Mouse (Mus musculus) embryo, embryonic 11 days (tissue): ENCODE results near the gene Scly.

Source experiments
- DNase-seq: peaks from one replicate; pipeline ENCODE4 v3.0.0-alpha.2; 2015

Gene Scly

DNA sequence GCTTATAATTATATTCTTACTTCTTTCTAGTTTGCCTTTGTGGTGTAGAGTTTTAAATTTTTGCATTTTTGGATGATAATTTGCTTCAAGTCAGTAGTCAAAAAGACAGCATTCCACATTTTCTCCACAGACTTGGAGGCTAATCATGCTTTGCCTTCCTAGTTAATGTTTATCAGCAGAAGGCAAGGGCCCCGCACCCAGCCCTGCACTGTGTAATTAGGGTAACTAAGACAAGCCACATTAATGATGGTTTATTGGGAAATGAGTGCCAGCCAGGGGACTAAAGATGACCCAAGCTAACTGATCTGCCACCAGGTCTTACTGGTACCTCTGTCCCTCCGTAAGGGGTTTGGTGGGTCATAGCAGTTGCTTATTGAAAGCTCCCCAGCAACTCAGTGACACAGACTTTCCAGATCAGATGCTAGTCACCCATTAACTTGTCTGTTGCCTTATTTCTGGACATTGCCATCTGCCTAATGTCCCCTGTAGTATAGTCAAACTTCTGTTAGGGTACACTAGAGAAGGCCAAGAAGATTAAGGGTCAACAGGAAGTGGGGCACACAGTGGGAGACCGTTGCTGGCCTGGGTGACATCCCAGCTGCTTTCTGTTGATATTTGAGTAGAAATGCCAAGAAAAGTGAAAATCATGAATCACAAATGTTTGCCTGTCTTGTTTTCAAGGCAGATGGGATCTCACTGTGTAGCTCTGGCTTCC is 3.2 kb downstream of the Scly start:
- DNase-seq, result no peak

DNA sequence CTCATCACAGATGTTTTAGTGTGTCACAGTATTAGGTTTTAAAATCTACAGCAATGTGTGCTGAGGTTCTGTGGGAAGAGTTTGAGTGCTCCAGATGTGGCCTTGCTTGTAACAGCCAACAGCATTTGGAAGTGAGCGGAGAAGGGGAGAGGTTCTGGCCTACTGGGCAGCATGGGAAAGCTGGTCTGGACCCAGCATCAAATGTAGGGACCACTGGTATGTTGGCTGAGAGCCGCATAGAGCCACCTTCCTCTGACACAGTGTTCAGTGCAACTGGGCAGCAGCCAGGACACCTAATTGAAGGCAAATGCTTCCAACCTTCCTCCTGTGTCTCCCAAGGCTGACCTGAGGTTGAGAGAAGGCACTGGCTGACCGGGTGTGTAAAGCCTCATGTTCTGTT is 3.9 kb downstream of the Scly start:
- no peak for DNase-seq

DNA sequence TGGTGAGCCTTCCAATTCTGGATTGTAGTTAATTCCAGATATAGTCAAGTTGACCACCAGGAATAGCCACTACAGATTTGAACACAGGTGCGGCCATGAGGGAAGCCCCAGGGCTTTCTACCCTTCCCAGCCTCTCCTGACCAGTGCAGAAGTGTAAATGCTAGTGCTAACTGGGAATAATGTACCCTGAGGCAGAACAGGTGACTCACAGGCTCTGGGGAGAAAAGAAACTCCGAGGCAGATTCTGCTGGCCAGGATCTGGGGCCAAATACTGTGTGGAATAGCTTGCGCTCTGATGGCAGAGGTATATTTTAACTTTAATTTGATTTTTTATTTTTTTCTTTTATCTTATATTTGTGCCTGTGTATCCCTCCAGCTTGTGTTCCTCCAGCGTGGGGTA is 6.5 kb downstream of the Scly start:
- no peak for DNase-seq

DNA sequence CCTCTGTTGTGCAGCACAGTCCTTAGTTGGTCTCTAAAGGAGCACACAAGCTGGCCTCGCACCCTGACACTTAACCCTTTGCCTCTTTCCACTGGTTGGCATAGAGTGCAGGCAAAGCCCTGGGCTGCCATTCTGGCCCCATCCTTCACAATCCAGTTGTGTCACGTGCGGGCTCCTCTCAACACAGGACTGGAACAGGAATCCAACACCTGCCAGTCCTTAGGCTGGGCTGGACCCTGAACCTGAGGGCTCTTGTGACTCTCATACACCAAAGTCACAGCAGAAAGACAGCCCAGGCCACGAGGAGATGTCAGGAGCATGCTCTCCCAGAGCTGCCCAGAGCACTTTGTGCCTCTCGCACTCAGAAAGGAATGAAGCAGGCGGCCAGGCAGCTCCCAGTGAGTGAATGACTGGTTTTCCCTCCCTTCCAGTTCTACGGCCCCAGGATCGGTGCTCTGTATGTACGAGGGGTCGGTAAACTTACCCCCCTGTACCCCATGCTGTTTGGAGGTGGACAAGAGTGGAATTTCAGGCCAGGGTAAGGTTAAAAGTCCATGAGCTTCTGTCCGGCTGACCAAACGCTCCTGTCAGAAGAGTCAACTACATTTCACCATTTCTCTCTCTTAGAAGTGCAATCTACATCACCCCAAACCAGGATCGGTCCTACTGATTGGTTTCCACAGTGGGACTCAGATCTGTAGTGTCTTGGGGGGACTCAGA is 11.4 kb downstream of the Scly start:
- no peak for DNase-seq

DNA sequence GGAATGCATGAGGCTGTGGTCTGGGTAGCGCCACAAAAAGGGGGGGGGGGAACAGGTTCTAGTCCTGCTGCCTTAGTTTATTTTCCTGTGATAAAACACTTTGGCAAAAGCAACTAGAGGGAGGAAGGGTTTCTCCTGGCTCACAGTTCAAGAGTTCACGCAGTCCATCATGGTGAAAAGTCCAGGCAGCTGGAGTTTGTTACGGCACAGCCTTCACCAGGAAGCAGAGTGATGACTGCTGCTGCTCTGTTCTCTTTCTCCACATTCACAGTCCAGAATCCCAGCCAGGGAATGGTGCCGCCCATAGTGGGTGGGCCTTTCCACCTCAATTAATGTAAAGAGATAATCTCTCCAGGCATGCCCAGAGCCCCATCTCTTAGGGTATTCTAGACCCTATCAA is 14.1 kb downstream of the Scly start:
- DNase-seq, result no peak

DNA sequence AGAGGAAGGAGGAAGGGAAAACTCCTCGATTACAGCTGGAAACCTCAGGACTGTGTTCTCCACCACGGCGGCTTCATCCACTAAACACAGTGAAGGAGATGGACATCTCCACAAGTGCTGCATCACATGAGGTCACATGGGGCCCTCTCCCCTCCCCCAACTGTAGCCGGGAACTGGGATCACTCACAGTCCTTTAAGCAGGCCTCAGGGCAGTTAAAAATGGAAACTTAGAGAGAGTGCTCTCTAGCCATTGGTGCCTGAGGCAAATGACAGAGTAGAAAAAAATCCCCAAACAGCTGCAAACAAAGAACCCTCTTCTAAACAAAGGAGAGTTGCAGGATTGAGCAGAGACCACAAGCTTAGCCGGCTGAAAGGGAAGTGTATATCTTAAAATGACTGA is 15.1 kb downstream of the Scly start:
- DNase-seq, result peak; percentile 56

DNA sequence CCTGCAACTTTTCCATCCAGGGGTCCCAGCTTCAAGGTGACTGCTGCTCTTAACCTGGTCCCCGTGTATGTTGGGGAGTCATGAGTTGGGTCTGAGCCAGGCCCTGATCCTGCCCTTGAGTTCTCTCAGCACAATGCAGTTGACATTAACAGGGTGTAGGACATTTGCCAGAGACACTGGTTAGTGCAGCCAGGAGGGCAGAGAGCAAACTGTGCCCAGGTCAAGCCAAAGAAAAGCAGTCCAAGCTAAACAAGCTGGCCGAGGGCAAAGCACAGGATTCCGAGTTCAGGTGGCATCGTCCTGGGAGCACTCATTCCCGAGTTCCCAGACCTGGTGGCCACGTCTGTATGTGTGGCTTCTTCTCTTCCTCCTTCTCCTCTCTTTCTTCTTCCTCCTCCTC is 19.5 kb downstream of the Scly start:
- DNase-seq, result no peak

DNA sequence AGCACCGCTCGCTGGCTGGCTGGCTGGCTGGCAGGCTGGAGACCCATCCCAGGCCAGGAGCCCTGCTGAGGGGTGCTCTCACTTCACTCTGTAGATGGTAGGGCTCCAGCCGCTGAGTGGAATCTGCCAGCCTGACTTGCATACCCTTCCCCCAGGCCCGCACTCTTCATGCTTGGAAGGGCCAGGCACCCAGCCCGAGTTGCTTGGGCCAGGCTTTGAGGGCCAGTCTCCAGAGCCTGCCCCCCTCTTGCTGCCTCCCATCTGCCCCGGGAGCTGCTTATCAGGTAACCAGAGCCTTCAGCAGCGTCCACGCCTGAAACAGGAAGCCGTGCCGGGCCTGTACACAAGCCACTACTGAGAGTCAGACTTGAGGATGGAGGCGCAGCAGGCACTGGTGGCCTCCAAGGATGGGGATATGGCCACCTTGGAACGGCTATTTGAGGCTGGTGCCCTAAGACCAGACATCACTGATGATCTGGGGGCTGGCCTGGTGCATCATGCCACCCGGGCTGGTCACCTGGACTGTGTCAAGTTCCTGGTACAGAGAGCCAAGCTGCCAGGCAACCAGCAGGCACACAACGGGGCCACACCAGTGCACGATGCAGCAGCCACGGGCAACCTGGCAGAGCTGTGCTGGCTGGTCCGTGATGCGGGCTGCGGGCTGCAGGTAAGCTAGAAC is 23.8 kb downstream of the Scly start, which contains the start of gene Espnl:
Gene Espnl (plus strand): TSS at position 316 of the 679 bp plus-strand sequence.
- no peak for DNase-seq

DNA sequence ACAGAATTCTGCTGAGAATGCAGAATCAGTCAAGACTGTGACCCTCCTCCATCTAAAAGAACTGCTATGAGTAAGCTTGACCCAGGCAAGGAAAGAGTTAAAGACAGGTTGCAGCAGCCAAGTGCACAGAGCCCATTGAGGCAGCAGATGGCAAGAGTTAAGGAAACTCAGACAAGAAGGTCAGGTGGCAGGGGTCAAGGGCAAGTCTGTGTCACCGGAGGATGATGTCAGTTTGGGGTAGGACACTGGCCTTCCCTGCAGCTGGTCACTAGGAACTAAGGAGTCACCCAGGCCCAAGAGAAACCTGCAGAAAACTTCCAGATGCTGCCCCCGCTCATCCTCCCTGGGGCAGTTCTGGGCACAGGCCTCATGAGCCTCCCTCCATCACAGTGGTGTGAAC is 26.5 kb downstream of the Scly start:
- no peak for DNase-seq

DNA sequence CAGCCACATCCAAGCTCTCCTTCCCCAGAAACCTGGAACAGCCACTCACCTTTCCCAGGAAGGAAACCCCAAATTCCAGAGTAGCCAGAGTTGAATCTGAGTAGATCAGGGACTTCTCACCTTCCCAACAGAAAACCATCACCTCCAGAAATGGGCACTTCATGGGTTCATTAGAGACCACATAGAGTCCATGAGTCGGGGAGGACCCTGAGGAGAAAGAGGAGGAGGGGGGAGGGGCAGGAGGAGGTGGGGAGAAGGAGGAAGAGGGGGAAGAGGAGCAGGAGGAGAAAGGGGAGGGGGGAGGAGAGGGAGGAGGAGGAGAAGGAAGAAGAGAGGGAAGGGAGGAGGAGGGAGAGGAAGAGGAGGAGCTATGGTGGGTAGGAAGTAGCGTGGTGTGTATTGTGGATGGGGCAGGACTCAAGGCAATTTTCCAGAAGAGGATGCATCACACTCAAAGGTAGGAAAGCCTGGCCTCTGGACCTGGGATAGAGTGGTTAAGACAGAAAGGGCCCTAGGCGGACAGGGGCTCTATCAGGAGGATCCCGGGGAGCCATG is 27.4 kb downstream of the Scly start:
- DNase-seq, result no peak

DNA sequence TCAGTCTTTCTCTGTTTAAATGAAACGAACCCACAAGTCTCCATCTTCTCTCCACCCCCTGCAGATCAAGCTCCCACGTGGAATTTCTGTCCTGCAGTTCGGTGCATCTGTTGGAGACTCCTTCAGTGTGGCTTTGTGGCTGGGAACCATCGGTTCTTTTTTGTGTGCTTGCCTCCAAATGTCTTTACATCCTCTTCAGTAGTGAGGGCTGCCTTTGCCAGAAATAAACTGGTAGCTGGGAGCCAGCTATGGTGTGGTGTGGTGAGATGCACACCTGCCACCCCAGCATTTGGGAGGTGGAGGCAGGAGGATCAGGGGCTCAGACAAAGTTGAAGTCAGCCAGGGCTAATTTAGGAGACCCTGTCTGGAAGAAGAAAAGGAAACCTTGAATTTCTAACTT is 34.0 kb downstream of the Scly start:
- DNase-seq, result no peak

DNA sequence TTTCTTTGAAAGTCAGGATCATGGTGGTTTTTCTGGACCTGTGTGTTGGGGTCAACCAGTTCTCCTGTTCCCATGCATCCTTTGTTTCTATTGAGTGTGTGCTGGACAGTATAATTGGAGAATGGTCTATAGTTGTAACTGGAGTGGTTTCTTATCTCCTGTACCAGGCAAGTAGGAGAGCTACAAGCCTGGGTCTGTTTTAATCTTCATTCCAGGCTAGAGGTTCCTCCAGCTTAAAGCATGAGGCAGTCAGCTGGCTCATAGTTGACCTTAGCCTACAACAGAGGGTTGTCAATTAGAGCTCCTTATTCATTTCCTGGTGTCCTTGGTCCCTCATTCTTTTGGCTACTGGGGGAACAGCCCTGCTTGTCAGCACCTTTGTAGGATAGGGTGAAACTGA is 35.4 kb downstream of the Scly start:
- no peak for DNase-seq

DNA sequence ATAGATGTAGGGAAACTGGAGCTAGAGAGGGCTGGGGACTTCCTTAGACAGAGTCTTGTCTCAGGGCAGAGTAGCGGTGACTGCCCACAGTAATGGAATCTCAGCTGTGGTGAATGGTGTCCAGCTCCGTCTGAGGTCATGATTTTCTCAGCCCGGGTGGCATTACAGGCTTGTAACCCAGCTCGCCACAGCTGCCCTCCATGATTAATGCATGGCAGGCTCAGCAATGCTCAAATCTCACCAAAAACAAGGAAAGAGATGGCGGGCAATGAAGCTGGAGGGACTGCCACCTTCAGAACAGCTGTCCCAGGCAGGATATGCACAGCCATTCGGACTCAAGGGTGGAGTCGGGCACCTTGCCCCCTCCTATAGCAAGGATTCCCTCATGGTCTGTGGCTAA is 39.2 kb downstream of the Scly start:
- DNase-seq, result no peak

DNA sequence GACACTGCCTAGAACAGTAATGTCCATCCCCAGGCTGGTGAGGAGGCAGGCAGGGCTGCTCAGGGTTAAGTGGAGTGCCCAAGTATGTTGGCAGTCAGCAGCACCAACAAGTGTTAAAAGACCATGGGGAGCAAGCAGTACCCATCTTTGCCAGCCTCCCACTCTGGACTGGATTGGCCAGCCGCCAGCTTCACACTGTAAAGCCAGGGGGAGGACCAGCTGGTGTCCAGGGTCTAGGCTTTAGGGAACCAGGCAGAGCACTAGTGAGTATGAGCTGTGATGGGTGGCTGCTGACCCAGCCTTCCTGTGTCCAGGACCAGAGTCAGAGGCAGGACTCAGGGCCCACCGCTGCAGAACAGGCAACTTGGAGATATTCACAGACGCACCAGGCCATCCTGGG is 45.9 kb downstream of the Scly start:
- no peak for DNase-seq

DNA sequence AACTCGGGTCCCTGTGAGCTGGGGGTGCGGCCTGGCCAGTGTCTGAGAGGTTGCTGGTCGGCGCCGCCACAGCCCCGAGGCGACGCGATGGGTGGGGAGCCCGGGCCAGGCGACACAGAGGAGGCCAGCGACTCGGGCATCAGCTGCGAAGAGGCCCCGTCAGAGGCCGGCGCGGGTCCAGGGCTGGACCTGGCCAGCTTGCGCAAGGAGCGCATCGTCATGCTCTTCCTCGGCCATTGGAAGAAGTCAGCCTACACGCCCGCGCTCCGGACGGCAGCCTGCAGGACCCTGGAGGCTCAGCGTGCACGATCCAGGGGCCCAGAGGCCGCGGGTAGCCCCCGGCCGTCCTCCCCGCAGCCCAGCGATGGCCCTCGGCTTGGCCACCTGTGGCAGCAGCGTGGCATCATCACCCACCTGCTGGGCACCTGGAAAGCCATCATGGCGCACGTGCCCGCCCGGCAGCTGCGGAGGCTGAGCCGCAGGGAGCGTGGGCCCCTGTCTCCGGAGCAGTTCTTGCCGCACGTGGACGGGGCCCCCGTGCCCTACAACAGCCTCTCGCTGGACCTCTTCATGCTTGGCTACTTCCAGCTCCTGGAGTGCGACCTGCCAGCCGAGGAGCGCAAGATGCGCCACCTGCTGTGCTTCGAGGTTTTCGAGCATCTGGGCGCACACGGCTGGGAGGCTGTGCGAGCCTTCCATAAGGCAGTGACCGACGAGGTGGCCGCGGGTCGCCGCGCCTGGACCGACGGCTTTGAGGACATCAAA is 47.0 kb downstream of the Scly start:
- DNase-seq, result peak; percentile 62

DNA sequence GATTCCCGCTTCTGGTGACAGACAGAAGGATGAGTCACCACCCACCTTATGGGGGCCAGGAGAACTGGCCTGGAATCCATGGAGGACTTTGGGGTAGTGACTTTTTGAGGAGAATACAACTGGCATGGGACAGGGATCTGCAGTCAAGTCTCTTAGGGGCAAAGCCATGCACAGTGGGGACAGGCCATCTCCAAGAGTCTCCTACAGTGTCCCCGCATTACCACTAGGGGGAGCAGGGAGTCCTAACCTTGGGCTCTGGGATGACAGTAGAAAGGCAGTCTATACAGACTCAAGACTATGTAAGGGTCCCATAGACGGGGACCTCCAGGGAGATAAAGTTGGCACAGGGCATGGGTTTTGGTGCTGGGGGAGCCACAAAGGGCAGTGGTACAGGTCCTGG is 48.8 kb downstream of the Scly start:
- peak; percentile 78 for DNase-seq

DNA sequence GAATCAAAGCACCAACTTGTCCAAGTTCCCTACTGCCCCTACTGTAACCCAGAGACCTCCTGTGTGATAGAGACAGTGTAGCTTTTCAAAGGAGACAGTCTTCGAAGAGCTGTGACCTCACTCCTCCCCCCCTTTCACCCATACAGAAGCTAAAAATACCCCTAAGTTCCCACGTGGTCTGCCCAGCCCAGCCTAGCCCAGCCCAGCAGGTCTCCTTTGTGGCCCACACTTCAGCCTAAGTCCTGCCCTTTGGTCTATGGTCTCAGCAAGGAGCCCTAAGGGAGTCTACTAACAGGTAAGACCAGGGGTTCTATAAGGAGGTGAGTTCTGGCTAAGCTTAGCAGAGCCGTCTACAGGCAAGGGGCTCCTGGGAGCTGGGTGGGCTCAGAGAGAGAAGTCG is 52.7 kb downstream of the Scly start, which contains the start of gene Klhl30:
Gene Klhl30 (plus strand): TSS at position 176 of the 400 bp plus-strand sequence.
- no peak for DNase-seq

DNA sequence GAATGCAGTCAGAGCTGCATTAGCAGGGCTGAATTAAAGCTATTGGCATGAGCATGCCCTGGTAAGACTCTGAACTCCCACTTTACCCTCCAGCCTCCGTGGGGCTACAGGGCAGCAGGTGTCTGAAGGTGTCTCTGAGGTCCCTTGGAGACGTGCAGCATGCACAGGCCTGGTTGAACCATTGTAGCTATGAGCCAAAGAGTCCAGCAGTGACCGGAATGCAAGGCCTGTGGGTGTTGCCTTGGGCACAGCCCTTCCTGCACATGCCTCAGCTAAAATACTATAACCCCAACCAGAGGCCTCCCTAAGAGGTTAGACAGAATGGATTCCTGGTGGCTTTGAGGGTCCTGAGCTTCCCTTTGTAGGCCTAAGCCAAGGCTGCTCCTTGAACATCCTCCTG is 53.1 kb downstream of the Scly start:
- DNase-seq, result no peak

DNA sequence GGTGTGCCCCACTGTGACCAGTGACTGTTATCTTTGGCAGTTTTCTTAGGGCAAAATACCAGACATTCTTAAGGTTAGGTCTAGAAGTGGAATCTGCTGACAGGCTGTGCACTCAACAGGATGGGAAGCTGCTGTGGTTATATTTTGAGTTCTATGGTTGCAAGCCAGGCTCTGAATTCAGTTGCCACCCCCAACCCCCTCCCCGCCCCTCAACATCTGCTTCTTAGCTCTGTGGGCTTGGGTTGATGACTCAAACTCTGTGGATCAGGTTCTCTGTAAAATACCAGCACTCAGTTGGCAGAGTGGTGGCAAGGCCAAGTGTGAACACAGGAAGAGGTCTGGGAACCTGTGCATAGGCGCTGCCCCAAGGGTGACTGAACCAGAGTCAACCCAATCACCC is 54.1 kb downstream of the Scly start:
- DNase-seq, result no peak

DNA sequence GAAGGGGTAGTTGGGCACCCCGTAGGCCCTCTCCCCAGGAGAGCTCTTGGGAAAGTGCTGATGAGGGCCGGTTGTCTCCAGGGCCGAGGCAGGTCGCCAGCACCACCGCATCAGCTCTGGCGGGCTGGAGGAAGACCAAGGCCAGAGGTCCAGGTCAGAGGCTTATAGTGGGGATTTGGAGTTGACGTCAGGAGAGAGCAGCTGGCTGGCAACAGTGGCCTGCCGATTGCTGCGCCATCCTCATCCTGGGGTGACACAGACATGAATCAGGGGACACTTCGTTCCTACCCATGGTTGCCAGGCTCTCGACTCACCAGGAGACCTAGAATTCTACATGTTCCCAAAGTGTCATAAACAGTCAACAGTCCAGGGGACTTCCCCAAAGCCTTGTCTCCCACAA is 58.0 kb downstream of the Scly start:
- no peak for DNase-seq

DNA sequence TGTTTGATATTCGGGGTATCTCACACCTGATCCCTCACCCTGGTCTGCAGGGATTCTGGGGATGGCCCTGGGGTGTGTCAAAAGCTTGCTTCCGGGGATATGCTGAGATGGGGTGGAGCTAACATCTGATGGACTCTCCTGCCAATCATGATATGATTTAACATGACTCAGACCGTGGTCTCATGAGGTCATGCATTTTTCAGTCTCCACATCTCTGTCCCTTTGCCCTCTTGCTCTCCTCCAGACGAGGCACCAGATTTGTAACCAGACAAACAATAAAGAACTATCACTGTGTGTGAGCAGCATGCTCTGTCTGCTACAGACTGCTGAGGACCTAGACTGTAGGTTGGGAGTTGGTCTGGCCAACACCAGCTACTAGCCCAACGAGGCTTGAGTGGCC is 64.0 kb downstream of the Scly start:
- no peak for DNase-seq

DNA sequence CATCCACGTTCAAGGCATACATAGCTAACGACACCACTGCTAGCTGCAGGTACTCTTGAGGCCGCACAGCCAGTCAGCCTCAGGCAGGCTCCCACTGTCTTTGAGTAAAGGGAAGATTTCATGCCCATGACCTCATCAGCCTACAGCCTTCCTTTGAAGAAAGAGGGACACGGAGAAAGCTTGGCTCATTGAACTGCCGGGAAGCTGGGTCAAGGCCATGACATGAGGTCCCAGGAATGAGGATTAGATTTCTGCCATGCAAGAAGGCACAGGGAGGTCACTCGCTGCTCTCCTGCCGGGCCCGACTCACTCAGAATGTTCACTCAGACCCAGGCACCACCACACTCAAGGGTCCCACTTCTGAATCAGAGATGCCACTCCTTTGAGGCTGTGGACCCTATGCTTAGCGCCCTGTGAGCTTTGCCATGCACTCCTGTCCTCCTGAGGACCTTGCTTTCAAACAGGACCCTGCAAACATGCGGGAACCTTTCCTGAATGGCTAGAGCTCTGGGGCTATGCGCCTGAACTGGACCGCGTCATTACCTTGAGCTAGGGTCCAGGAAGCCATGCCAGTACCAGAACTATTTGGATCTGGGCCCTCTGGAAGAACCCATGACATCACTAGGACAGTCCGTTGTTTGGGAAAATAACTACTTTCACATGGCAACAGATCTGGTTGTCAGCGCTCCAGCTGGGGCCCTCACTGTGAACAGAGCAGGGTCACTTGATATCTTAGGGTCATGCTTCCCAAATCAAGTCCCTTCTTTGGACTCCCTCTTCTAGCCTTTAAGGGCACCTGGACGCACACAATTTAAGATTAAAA is 66.9 kb downstream of the Scly start:
- DNase-seq, result no peak
